Mouse (Mus musculus) stomach, postnatal 0 days (tissue): ENCODE data around the gene Sox5.

Source experiments
- CTCF ChIP-seq: IDR thresholded peaks from 2 replicates; pipeline ENCODE4 v1.5.1; 2016; ENCODE audit warnings: antibody characterized with exemption, low read depth, mild to moderate bottlenecking, moderate library complexity
- EP300 ChIP-seq: optimal IDR thresholded peaks from 2 replicates; pipeline ENCODE3; 2016; ENCODE audit warnings: antibody characterized with exemption

GRCm38 (mm10) chr6:144326817-144327216 is 455.0 kb downstream of the Sox5 start:
- no peak for TF ChIP-seq EP300
- TF ChIP-seq CTCF, result no peak
